Mouse (Mus musculus) testis, adult 2 months (tissue): ENCODE data around the gene Slit3. TPM values are rescaled to one million over a fixed set of nuclear protein-coding genes. Genes with fewer than 3 reads are reported as not detected.

Experiments used
- H3K27ac ChIP-seq: fragments of 200-500 bp; 2 replicates; pipeline ENCODE4 v1.5.1; 2012; ENCODE audit warnings: low read depth, low read length; ENCODE audit not compliant: control insufficient read depth, insufficient read depth
- H3K27me3 ChIP-seq: fragments of 200-500 bp; 2 replicates; pipeline ENCODE4 v1.6.1; 2012; ENCODE audit warnings: mild to moderate bottlenecking, low read length, moderate library complexity; ENCODE audit not compliant: control insufficient read depth, insufficient read depth
- H3K36me3 ChIP-seq: fragments of 200-500 bp; 2 replicates; pipeline ENCODE4 v1.6.1; 2012; ENCODE audit warnings: mild to moderate bottlenecking, low read length; ENCODE audit not compliant: control insufficient read depth, insufficient read depth
- H3K4me1 ChIP-seq: fragments of 200-500 bp; 2 replicates; pipeline ENCODE4 v1.6.1; 2012; ENCODE audit warnings: low read length; ENCODE audit not compliant: control insufficient read depth, insufficient read depth
- H3K4me3 ChIP-seq: fragments of 200-500 bp; 2 replicates; pipeline ENCODE4 v1.5.1; 2012; ENCODE audit warnings: low read depth, mild to moderate bottlenecking, low read length, moderate library complexity, mixed read lengths; ENCODE audit not compliant: control insufficient read depth
- CTCF ChIP-seq: fragments of 200-500 bp; IDR thresholded peaks from 2 replicates; pipeline ENCODE4 v1.5.1; 2012; ENCODE audit warnings: low read depth, mild to moderate bottlenecking, inconsistent platforms, low read length, moderate library complexity; ENCODE audit not compliant: control insufficient read depth, insufficient read depth, insufficient replicate concordance
- POLR2A ChIP-seq: fragments of 200-500 bp; IDR thresholded peaks from 2 replicates; pipeline ENCODE4 v1.6.1; 2012; ENCODE audit warnings: low read depth, mild to moderate bottlenecking, inconsistent platforms, low read length, moderate library complexity; ENCODE audit not compliant: control insufficient read depth
- polyA plus RNA-seq: library from polyadenylated mRNA; depleted of rRNA; stranded (reverse); fragments of >200 nt; gene quantifications from 2 replicates; pipeline ENCODE4 v1.2.3, GENCODE M21; 2012

Gene Slit3
- polyA plus RNA-seq, 1 experiment: 8.4 TPM

GRCm38 (mm10) chr11:35086029-35086428 lies 35.0 kb upstream of the Slit3 start:
- Histone ChIP-seq H3K27ac (no peak overlapping the region), H3K36me3 (no peaks in the 10 kb centered on the region), H3K4me3 (no peak overlapping the region), H3K27me3 (no peaks in the 10 kb centered on the region), H3K4me1 (no peaks in the 10 kb centered on the region)
- TF ChIP-seq CTCF: no peak
- no peak for TF ChIP-seq POLR2A

- TF ChIP-seq POLR2A: no peak
- TF ChIP-seq CTCF: no peak
- no peaks in the 10 kb centered on the region for H3K27me3 ChIP-seq
These were observed 33.6 kb upstream of the Slit3 start for GRCm38 (mm10) chr11:35087454-35087853.

GRCm38 (mm10) chr11:35088136-35088535 lies 32.9 kb upstream of the Slit3 start:
- no peak overlapping the region for H3K4me3 ChIP-seq
- no peak overlapping the region for H3K27ac ChIP-seq
- TF ChIP-seq POLR2A (no peak), CTCF (no peak)
- no peaks in the 10 kb centered on the region for H3K4me1 ChIP-seq
- no peaks in the 10 kb centered on the region for H3K36me3 ChIP-seq
- no peaks in the 10 kb centered on the region for H3K27me3 ChIP-seq

More at GRCm38 (mm10) chr11:35087454-35087853, 33.6 kb upstream of the Slit3 start:
- H3K4me1 ChIP-seq: no peaks in the 10 kb centered on the region
- H3K27ac ChIP-seq: no peak overlapping the region
- no peaks in the 10 kb centered on the region for H3K36me3 ChIP-seq
- no peak overlapping the region for H3K4me3 ChIP-seq

GRCm38 (mm10) chr11:35090629-35091335 lies 30.2 kb upstream of the Slit3 start:
- Histone ChIP-seq H3K27ac (no peak overlapping the region), H3K36me3 (no peaks in the 10 kb centered on the region), H3K4me1 (no peaks in the 10 kb centered on the region), H3K4me3 (no peak overlapping the region), H3K27me3 (no peaks in the 10 kb centered on the region)
- TF ChIP-seq POLR2A: no peak
- TF ChIP-seq CTCF: no peak

GRCm38 (mm10) chr11:35096538-35096937 lies 24.5 kb upstream of the Slit3 start:
- H3K4me1 ChIP-seq: no peaks in the 10 kb centered on the region
- H3K27me3 ChIP-seq: no peaks in the 10 kb centered on the region
- no peak overlapping the region for H3K4me3 ChIP-seq
- no peak overlapping the region for H3K27ac ChIP-seq
- no peak for TF ChIP-seq CTCF
- no peak for TF ChIP-seq POLR2A
- no peaks in the 10 kb centered on the region for H3K36me3 ChIP-seq

- no peak overlapping the region for H3K27ac ChIP-seq
- H3K36me3 ChIP-seq: no peaks in the 10 kb centered on the region
- no peak overlapping the region for H3K4me3 ChIP-seq
- H3K27me3 ChIP-seq: no peaks in the 10 kb centered on the region
- H3K4me1 ChIP-seq: peaks cover 3% of the 10 kb centered on the region
- no peak for TF ChIP-seq POLR2A
- TF ChIP-seq CTCF: no peak
These were observed 11.2 kb upstream of the Slit3 start for GRCm38 (mm10) chr11:35109781-35110180.

- Histone ChIP-seq H3K36me3 (no peaks in the 10 kb centered on the region), H3K27me3 (no peaks in the 10 kb centered on the region), H3K27ac (no peak overlapping the region), H3K4me1 (peaks cover 3% of the 10 kb centered on the region), H3K4me3 (peak overlapping the region; percentile 54)
- TF ChIP-seq POLR2A (no peak), CTCF (no peak)
These were observed 10.2 kb upstream of the Slit3 start for GRCm38 (mm10) chr11:35110784-35111183.
